Mouse (Mus musculus) CH12F3 (cell line): ENCODE measurements at regions not wholly inside any gene's neighbourhood (a gene's known extent, or its start where the extent isn't known, plus 50 kb on each side); places are given as distances from the start of the nearest gene placed in this dataset.

ENCODE experiments used
- in situ Hi-C: fragments of 300-500 bp; cut with MboI; formaldehyde crosslinking; loops from 2 replicates; pipeline ENCODE4 v1.14.3; 2020; ENCODE audit warnings: low sequenced_read_pairs

DNA sequence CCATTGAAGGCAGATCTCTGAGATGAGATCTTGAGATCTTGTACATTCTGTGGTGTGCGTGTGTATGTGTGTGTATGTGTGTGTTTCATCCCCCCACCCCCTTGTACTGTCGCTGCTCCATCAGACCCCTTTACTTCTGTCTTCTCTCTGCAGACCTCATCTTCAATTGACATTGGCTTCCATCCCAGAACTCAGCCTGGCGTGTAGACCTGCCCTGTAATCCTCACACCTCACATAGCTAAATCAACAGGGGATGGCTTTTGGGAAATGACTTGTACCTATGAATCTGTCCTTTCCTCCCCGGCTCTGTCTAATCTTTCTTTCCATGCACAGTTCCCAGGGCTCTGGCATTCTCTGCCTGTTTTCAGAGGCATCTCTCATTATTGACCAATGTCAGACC lies 1227.5 kb upstream of the A1bg start:
- in situ Hi-C loops, result no loop called here

DNA sequence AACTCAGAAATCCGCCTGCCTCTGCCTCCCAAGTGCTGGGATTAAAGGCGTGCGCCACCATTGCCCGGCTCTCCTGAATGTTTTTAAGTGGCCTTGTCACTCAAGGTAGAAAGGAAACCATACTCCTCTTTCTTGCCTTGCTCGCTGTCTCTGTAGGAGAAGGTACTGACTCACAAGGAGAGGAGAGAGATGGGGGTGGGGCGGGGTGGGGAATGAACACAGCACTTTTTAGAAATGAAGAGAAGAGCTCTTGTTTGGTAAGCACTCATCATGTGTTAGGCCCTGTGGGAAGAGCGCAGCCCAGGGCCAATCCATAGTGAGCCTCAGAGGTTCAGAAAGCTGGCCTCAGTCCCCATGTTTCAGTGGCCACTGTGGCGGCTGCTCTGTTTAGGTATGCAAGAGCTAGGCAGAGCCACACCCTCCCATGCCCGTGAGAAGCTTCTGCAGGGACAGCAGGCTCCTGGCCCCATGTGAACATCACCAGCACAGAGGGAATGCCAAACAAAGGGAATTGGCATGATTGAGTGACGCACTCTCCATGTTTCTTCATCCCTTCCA lies 1225.9 kb upstream of the A1bg start:
- in situ Hi-C loops, result no loop called here

DNA sequence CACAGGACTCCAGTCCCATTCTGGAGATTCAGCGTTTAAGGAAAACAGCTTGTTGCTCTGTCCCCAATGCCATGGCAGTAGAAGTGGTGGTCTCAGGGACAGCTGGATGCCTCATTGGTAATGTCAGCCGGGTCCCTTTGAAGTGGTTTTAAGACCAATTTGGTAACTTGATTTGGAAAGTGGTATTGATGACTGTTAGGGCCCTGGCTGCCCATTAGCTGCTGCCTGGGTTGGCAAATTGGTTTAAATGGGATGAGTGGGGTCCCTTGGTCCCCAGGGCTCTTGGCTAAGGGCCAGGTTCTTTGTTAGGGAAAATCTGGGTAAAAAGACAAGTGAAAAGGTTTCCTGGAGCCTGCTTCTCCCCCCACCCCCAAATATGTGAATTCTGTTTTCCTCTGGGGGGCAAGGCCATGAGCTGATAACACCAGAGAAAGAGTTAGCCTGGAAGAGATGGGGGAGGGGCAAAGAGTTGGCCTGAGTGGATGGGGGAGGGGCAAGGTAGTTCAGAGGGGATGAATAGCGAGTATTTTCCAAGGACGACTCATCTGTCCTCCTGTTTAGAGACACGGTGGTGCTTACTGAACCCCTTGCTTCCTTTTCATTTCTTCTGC lies 1224.6 kb upstream of the A1bg start:
- in situ Hi-C loops, result no loop called here

DNA sequence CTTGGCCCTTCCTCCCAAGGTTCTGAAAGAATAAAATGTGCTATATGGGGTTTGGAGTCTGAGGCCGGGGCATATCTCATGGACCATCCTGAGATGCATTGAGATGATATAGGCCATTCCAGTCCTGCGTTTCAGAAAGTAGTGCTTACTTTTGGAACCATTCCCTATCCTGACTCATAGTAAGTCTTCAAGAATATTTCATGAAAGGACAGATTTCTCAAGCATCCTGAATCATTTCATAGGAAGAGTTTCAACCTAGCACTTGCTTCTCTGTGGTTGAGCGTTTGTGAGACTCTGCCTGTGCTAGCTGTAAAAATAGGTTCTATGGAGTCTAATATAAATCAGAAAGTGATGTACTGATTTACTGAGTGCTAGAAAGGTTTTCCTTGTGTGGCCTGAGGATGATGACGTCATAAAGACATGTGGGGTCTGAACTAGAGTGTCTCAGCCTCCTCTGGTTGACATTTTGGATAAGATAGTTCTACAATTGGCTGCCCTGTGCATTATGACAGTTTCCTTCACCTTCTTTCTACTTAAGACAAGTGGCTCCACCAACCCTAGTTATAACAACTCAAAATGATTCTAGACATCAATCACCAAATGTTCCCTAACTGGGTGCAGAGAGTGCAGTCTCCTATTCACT lies 1223.0 kb upstream of the A1bg start:
- in situ Hi-C loops, result no loop called here

DNA sequence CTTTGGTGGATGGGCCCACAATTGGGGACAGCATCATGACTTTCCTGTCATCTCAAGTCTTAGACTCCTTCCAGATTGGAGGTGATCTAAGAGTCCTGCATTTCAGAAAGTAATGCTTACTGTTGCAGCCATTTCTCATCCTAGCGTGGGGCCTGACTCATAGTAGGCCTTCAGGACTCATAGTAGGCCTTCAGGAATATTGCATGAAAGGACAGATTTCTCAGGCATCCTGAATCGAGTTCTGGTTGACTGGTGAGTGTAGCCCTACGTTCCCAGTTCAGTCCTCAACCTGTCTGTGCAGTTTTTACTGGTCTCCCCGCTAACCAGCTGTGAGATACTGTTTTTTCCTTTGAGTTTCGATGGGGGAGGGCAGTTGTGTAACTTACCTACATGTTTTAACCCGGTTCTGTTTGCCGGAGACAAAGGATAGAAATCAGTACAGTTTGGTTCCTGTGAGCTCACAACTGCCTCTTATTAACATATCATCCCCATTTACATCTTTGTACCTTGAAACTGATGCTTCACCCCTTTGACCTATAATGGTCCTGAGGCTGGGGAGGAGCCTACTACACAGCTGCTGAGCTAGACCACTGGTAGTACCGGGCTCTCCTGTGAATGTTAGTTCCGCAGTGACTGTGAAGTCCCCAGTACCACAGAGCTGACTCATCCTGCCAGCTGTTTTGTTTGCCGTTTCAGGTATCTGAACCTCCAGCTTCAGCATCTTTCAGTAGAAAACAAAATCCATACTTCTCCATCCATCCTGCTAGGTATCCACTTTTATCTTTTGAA lies 1222.2 kb upstream of the A1bg start:
- in situ Hi-C loops, result no loop called here

DNA sequence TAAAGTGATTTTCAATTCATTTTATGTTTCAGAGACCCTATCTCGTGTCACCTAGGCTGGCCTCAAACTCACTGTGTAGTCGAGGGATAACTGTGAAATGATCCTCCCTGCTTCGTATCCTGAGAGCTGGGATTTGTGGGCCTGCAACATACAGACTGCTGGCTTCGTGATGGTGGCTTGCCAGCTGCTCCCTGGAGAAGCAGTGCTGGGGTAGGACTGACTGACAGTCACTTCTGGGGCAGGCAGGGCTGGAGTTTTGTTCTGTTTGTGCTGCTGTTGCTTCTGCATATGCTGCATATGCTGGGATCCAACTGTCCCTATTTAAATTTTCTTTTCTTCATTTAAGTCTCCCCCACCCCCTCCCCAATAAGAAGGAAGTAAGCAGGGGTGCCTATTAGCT lies 1217.0 kb upstream of the A1bg start:
- in situ Hi-C loops, result no loop called here

DNA sequence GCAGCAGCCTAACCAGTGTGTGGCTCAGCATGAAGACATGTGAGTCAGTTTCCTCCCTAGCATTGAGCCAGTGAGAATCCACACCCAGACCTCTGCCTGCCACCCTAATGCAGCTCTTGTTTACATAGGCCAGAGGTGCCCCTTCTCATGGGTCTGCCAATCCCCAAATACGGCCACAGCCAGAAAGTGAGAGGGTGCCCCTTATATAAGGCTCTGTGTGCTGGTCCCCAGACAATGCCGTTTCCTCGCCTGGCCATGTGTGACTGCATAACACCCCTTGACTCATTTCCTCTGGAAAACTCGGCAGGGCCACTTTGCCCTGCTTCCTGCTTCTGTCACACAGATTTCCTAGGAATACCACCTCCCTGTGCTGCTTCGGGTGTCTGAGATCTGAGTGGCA lies 1216.4 kb upstream of the A1bg start:
- in situ Hi-C loops, result no loop called here

DNA sequence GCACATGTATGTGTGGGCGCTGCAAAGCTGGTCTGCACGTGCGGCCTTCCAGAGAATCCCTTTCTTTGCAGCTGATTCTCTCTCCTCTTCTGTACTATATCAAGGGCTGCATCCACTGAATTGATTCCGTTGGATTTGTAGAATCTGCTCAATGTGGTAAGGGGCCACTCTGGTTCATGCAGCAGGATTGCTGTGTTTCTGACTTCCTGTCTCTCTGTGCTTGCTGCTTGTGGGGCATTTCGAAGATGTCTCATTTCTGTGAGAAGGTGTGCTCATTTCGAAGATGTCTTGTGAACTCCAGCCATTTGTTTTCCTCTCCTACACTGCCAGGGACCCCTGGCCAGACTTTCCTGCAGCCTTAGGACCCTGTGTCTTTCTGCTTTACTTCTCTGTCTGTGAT lies 1215.9 kb upstream of the A1bg start:
- in situ Hi-C loops, result no loop called here

DNA sequence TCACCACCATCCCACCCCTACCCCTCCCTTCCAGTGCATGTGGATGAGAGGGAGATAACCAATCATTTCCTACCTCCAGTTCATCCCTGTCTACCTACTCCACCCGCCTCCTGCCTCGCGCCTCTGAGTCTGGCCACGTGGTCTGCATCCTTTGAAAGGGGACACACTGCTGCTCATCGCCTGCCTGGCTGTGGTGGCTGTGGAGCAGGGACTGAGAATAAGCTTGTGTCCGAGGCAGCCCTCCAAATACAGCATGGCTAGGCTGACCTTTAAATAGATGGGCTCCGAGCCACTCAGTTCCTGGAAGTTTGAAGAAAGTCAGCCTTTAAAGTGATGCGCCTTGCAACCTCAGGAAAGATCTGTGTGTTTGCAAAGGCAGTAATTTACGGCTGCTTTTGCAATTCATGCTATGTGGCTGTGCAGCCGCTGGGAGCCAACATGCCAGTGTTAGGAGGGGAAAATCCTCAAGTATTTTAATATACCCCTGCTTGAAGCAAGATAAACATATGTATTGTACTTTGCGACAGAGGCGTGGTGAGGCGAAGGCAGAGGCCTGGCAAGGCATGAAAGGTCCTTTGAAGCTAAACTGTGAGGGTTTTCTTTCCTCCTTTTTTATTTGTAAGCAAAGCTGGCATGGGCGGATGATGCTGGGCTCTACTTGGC lies 1214.3 kb upstream of the A1bg start:
- in situ Hi-C loops, result no loop called here

DNA sequence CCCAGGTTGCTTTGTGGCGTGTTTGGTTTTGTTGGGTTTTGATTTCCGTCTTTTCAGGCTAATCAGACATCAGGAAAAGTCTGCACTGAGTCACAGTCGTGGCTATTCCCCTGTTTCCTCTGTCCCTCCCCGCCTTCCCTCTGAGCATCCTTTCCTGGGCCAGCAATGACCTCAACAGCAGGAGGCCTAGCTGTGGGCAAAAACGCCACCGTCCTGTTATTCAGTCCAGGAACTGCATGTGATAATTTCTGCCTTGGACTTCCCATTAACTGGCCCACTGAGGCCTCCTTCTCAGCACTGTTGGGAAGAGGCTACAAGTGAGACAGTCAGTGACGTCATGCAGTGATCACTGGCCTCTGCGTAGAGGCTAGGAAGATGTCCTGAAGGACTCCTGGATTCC lies 1212.0 kb upstream of the A1bg start:
- in situ Hi-C loops, result no loop called here

DNA sequence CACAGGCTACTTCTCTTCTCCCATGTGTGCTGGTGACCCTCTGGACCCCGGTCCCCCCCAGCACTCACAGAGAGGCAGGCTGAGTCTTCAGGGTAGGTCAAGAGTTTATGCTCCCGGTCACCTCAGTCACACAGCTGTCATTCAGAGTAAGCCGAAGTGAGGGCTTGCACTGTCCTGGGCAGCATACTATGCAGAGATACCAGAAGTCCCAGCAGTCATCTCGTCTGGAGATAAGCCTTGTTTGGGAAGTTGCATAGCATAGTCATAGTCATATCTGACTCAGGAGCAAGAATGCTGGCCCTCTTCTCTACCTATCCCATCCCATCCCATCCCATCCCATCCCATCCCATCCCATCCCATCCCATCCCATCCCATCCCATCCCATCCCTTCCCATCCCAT lies 1211.5 kb upstream of the A1bg start:
- in situ Hi-C loops, result no loop called here

DNA sequence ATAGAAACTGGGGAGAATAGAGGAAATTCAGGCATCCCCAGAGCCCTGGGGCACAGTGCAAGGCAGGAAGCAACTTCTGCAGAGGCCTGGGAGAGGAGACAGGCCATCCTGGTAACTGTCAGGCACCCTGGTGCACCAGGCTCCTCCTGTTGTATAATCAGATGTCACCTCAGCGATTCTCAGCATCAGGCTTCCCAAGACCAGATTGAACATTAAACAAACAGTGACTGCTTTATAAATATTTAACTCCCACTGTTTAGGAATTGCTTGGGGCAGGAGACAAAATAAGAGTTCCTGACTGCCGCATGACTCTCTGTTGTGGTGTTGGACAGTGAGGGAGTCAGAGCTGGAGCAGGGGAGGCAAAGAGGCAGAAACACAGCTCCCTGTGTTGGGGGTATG lies 1210.1 kb upstream of the A1bg start:
- in situ Hi-C loops, result no loop called here

DNA sequence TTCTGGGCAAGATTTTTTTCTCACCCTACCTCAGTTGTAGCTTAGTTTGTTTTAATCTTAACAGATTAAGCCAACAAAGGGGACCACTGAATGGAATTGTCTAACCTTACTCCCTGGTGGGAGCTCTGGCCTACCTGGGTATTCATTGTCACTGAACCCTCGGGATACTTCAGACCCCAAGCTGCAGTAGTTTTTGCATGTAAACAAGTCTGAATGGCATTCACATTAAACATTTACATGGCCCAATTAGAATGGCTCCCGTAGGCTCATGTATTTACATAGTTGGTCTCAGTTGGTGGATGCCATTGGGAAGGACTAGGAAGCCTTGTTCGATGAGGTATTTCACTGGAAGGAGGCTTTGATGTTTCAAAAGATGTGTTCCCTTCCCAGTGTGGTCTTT lies 1208.9 kb upstream of the A1bg start:
- in situ Hi-C loops, result no loop called here

DNA sequence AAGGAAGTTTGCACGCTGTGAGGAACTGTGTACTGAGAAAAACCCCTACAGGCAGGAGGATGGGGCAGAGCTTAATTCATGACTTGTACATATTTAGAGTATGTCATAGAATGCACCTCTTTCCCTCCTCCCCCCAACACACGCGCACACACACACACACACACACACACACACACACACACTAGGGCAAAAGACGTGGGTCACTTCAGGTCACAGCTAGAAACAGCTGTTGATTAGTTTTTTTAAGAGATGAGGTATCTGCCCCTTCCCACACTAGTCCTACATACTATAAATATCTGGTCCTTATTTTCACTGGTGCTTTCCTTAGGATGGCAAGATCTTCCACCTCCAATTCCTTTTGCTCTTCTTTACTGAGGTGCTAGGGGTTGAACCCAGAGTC lies 1207.7 kb upstream of the A1bg start:
- in situ Hi-C loops, result no loop called here

DNA sequence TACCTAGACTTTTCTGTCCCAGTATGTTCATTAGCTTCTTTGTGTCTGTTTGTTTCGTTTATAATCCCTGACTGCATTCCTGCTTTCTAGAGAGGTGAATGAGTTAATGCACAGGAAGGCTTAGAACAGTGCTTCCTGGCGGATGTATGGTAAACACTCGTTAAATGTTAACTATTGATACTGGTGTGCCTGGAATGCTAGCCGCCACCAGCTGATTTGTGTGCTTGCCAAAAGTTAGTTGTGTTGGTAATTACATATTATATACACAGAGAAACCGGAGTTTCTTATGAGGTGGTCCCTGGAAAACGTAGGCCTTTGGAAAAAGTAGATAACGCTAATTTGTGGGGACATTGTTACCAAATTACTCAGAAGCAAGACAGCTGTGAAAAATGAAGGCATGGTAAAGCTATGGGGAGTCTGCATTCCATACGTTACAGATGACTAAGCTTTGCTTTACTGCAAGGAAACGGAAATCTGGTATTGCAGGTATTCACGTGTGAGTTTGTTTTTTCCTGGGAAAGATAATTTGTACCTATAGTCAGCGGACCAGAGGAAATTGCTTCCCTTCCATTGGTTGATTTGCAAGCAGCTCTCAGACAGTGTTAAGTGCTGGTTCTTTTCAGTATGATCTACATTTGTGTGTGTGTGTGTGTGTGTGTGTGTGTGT lies 1205.9 kb upstream of the A1bg start:
- in situ Hi-C loops, result no loop called here

DNA sequence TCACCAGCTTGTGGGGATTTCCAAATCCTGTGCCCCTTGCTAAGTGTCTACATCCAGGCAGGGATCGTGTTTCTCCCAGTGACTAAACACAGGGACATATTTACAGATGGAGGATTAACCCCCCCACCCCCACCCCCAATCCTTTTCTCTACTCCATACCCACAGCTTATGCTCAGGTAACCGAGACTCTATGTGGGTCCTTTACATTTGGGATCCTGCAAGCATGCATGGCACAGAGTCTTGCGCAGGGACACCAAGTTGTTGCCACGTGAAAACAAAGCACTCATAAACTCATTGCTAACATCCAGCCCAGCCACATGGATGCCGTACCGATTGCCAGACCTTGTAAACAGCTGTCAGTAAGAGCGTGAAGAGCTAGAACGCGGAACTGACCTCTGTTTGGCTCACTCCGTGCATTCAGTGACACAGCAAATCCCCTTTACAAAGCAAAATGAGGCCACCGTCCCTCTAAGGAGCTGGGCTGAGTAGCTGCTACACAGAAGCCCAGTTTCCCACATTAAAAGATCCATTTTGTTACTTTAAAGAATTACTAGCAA lies 1204.9 kb upstream of the A1bg start:
- in situ Hi-C loops, result no loop called here

DNA sequence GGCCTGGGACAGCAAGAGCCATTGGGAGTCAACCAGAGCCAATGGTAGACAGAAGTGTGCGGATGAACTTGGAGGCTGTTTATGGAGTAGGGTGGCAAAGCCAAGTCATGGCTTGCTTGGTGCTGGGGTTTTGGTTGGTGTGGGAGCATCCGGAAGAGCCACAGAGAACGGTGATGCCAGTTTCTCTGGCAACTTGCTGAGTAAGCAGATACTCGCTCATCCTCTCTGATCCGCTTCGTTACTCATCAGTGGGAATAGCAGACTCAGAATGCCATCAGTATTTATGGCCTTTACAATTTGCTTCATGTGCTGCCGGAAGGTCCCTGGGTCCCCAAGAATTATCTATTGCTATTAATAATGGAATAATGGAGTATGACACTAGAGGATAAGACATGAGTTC lies 1202.9 kb upstream of the A1bg start:
- in situ Hi-C loops, result no loop called here

DNA sequence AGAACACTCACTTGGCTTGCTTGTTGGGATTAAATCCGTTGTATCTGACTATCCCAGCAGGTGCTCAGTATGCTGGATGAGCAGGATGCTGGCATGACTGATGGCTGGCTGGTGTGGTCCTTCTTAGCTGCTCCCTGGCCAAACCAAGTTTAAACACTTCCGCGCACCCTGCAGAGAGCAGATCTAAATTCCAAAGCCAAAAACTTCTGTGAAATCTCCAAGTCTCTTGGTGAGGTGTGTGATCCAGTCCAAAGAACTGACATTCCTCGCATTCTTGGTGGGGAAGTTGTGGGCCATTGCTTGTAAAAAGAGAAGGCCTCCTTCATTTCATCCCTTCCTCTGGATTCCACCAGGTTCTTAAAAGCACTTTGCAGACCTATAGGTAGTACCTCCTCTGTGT lies 1200.9 kb upstream of the A1bg start:
- in situ Hi-C loops, result no loop called here

DNA sequence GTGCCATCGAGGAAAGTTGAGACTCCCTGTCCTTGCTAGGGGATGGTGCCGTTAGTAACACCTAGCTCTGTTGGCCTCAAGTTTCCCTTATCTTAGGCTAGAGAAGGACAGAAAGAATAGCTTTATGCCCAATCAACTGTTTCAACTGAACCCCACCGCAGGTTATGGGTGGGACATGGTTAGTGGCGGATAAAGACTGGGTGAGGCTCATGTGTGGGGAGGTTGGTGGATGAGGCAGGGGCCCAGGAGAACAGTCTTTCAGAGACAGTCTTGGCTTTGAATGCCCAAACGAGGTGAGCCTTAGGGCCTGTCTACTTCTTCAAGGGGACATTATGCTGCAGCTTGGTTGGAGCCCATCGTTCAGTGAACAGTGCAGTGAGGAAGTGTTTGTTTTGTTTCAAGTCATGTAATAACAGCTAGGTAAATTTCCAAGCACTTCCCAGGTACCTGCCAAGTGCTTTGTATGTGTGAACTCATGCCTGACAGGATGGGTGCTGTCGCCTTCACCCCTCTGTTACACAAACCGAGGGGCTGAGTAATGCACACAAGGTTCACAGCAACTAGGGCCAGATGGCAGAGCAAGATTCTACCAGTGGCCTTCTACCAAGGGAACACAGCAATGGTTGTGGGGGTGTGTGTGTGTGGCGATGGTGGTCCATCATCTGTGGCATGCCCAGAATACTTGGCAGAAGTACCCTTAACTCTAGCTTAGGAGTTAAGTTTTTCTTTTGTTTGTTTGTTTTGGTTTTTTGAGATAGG lies 1199.6 kb upstream of the A1bg start:
- in situ Hi-C loops, result no loop called here

DNA sequence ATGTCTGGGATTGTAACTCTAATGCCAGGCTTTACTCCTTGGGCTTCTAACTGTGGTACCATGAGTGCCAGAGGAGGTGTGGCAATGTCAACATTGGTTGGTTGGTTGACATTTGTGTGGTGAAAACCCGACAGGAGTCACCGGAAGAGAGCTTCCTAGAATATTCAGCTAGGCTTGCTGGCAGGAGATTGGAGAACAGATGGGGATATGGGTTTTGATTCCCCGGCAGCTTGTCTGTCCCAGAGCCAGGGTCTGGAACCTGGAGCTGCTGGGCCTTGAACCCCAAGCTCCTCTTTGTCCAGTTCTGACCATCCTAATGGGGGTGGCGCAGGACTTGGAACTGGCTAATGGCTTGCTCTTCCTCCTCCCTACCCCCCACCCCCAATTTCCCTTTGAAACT lies 1198.9 kb upstream of the A1bg start:
- in situ Hi-C loops, result no loop called here
